Mouse (Mus musculus) NIH3T3 (cell line): Measurements from ENCODE around the gene 4833439L19Rik.
A peak's percentile ranks its signal among the peaks of the same experiment; 100 is the strongest.

Experiments
- DNase-seq: peaks from one replicate; pipeline ENCODE4 v3.0.0-alpha.2; 2012; ENCODE audit warnings: low read depth

Gene 4833439L19Rik

DNA sequence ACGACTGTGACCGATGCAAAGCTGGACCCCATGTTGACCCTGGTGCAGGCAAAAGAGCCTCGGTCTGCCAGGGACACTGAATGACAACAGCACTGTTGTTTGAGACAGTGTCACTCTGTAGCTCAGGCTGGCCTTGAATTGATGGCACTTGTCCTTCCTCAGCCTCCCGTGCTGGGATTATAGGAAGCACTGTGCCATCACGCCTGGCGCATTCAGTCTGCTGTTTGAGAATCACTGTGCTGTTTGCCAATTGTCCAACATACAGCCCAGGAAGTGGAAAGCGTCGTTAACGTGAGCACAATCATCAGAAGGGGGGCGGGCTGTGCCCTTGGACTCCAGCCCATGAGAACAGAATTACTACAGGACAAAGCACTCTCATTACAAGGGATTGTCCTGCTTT, 16.9 kb upstream of the 4833439L19Rik start:
- no peak for DNase-seq

DNA sequence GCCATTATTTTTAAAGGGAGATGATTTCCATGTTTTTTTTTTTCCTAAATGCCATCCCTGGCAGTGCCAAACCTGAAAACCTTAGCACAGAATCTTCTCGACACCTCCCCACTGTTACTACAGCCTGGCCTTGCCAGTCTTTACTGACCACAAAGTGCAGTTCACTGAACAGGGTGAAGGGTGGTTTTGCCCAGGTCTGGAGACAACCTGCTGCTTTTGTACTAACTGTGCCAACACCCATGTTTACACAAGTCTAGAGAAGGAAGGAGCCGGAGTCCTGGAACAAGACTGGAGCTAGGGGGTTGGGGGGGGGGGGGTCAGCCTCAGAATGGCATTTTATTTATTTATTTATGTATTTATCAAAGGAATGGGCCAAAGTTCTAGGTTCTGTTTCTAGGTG, 16.1 kb upstream of the 4833439L19Rik start:
- no peak for DNase-seq

DNA sequence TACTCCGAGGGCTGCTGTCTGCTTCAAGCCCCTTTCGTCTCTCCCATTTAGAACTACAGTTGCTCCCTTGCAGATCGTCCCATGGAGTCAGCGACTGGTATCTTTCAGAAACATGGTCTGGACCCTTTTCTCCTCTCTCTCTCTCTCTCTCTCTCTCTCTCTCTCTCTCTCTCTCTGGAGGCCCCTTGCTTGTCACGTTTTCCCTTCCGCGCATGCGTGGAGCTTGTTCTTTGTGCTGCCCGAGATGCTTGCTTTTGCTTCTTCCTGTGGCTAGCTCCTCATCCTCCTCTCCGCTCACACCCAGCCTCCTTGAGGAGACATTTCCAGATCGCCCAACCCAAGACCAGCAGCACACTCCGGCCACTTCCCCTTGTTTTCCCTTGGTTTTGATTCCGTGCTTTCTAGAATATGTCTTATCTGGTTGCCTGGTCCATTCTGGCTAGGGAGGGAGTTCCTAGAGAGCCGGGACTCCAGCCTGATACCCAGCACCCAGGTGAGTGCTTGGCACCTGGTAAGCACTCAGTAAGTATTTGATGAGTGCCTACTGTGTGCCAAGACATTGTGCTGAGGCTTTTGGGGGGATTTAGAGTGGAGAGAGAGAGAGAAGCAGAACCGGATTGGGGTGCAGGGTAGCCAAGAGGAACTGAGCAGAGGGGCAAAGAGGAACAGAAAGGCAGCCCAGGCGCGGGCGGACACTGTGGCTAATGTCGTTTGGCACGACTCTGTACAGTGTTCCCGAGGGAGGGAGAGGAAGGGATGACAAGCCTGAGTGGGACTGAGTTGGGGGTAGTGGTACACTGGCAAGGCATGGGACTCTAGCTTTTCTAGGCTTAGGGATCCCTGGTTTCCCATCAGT, 12.6 kb upstream of the 4833439L19Rik start:
- no peak for DNase-seq

DNA sequence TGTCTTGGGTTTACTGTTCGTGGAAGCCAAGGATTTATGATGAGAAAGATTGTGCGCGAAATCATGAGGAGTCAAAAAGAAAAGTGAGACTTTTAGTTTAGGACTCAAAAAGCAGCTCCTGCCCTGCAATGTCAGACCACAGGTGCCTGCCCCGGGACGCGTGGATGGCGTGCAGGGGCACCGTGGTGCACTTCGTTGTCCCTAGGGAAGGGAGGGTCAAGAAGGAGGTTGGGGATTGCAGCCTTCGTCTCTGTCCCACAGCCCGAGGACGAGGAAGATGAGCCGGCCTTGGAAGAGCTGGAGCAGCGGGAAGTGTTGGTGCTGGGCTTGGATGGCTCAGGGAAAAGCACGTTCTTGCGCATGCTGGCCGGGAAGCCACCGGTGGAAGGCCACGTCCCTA, 10.3 kb upstream of the 4833439L19Rik start:
- no peak for DNase-seq

DNA sequence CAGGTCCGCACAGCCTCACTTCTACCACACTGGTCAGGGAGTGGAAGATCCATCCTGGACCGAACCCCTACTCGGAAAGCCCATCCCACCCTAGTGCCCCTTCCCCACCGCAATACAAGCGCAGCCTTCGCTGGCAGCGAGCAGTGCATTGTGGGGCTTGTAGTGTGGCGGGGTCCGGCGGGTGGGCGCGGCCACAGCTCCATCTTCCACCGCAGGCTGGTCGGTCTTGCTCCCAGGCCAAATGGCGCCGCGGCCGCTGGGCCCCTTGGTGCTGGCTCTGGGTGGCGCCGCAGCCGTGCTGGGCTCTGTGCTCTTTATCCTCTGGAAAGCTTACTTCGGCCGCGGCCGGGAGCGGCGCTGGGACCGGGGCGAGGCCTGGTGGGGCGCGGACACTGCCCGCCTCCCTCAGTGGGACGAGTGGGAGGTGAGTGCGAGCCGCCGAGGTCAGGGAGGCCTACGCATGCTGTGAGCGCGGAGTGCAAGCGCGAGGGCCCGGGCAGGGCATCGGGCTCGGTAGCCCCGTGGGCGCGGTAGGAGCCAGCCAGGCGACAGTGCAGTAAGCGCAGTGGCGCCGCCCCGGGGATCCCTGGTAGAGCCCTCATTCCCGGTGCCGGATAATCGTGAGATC, 9.7 kb upstream of the 4833439L19Rik start, which contains the start of gene Arl10:
Arl10 (plus strand) TSS at position 162 of the 628 bp plus-strand sequence.
- DNase-seq: peak; percentile 79

DNA sequence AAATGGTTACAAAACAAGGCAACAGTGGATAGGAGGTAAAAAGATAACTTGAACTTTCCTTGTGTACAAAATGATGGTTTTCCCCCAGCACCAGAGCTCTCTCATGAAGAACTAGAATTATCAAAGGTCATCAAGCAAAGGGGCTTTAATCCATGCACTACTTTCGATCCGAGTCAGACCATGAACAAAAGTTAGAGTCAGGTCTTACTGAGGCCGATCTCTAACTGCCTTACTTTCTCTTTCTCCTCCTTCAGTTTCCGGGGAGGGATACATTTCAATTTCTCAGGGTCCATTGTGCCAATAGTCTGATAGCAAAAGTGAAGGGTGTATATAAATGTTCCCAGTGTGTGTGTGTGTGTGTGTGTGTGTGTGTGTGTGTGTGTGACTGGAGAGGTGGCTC, 7.4 kb upstream of the 4833439L19Rik start:
- no peak for DNase-seq

DNA sequence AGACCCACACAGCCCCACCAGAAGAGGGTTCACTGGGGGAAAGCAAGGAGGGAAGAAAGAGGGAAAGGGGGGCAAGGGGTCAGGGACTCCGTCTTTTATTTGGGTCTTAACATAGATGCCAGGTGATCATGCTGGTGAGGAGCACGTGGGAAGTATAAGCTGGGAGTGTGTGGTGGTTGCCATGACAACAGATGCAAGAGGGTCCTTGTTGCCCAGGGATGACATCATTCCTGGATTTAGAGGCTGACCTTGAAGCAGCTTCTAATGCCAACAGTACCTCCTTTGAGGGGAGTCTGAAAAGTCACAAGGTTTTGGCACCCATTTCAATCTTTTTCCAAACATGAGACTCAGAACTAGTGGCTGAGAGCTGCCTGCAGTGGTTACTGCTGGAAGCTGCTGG, 6.4 kb upstream of the 4833439L19Rik start:
- peak; percentile 17 for DNase-seq

DNA sequence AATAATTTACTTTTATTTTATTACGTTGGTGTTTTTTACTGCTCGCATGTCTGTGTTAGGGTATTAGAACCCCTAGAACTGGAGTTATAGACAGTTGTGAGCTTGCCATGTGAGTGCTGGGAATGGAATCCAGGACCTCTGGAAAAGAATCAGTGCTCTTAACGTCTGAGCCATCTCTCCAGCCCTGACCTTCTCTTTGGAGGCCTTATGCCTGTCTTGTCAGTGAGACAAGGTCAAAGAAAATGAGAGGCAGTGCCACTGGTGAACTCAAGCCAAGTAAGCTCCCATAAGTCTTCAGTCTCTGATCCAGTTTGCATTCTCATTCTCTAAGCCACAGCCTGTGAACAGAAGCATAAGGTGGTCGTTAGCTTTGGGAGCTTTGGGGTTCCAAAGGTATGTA, 5.5 kb upstream of the 4833439L19Rik start:
- no peak for DNase-seq

DNA sequence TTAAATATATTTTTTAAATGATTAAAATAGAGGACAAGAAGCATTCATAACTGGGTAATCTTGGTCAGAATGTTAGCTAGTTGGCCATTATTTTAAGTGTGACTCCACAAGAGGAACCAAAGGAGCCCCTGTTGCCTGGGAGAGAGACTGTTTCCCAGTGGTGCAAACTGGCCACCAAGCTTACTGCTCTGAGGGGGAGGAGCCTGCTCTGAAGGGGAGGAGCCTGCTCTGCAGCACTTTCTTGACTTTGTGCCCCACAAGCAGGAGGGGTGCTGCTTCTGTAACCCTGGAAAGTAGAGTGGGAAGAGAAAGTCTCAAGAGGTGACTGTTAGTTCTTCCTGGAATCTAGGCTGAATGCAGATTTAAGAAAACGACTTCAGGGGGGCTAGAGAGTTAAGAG, 4.0 kb upstream of the 4833439L19Rik start:
- DNase-seq: no peak

DNA sequence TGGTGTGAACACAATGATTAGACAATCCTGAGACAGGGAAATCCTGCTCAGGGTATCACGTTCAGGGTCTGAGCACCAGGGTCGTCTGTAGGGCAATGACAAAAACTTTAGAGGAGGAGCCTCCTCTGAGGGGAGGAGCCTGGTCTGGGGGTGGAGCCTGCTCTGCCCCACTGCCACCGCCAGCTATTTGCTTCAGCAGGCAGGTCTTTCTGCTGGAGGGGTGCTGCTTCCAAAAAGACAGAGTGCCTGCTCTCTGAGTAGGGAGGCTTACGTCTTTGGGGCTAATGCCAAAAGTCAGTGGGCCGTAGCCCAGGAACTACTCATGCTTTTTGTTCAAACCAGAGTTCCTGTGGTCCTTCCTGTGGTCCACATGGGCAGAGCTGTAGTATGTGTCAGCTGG, 3.1 kb upstream of the 4833439L19Rik start:
- DNase-seq: no peak

DNA sequence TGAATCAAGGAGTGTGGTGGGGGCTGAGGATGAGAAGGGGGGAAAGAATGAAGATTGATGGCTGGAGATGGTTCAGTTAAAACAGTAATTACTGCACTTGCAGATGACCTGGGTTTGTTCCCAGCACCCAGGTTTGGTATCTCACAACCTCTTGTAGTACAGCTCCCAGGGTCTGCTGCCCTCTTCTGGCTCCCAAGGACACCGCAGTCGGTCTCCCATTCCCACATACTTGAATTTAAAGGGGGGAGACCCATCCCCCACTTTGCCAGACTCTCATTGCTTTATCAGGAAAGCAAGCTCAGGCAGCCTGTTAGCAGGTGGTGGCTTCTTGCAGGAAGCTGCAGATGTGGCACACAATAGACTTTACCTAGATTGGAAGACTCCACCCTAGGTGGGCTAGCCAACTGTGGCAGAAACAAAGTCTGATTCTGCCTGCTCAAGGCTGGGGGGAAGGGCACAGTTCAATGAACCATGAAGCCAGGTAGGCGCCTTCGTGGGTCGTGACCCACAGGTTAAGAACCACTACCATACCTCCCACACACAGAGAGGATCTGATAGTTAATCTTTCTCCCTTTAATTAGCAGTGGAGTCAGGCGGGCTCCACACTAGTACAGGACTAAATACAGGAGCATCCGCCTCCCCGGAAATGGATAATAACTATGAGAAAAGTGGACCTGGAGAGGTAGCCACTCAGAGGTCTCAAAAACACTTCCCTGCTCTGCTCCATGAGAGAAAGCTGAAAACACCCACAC, 535 bp upstream of the 4833439L19Rik start:
- peak; percentile 73 for DNase-seq

DNA sequence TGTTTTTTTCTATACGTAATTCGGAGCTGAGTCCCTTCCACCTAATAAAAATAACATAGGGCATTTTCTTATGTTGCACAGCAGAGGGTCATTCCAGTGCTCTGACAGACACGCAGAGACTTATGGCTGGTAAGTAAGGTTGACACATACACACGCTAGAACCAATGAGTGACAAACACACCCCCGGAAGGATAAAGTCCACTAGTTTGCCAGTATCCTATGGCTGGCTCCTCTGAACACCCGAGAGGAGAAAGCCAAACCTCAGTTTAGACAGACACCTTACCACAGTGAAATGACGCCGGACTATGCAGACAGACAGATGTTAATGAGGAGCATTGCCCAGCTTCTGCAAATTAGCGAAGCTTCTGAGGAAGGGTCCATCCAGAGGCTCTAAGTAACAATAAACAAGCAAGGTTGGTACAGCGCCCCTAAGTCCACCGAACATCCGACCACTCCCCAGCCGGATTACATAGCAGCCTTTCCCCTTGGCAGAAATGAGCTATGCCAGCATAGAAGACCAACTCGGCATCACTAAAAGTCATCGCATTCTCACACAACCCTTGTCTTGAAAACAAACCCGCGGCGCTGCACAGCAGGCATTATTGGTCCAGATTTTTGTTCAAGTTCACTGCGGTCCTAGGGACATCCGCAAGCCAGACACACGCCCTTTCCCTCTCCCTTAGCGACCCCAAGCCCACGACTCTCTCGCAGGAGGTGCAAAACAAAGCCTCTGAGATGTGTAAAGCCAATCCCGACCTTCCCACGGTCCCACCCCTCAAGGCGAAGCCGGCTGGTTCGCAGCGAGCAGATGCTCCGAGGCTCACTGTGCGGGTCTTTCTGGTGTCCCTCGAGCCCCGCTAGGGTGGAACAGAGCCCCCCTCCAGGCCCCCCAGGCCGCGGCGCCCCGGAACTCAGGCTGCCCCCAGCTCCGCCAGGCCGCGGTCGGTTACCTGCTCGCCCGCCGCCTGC, 719 bp downstream of the 4833439L19Rik start:
- DNase-seq: peak; percentile 12

DNA sequence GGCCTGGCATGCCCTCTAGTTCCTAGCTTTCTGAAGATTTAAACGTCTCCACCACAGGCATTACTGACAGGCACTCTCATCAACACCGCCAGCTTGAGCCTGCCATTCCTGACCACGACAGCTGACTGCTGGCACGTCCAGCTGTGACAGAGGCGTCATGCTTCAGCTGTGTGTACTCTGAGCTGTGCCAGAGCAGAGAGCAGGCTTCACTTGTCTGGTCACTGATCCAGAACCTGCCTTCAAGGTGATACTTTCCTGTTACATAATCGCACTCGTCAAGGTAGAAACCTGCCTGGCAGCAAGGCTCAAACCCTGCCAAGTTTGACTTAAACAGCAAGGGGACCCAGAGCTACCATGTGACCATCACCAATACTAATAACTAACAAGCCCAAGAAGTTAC, 2.7 kb downstream of the 4833439L19Rik start:
- no peak for DNase-seq

DNA sequence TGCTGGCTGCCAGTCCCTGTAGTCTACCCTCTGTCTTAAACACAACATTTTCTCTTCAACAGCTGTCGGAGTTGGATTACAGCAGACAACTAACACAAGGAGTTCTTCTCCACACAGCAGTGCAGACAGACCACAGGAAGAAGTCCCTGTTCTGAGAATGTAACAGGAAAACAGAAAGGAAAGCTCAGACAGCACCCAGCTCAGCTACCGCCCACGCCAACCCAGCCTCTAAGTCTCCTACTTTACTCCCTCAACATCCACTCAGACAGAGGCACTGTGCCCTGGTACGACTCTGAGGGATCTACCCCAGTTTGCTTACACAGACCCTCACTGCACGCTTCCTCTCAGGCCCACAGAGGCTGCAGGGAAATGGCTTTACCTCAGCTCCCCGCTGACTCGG, 4.6 kb downstream of the 4833439L19Rik start:
- no peak for DNase-seq

DNA sequence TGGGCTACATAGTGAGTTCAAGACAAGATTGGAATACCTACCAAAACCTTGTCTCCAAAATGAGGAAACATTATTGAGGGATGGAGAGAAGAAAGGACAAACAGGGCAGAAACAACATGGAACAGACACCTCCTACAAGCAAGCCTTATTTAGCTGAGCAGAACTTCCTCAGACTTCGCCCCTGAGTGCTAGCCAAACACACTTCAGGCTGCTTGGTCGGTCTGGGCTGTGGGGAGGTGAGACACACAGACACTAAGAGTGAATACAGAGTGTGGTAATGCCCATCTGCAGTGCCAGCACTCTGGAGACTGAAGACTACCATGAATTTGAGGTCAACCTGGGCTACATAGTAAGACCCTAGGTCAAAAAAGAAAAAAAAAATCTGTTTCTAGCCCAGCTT, 5.6 kb downstream of the 4833439L19Rik start:
- no peak for DNase-seq

DNA sequence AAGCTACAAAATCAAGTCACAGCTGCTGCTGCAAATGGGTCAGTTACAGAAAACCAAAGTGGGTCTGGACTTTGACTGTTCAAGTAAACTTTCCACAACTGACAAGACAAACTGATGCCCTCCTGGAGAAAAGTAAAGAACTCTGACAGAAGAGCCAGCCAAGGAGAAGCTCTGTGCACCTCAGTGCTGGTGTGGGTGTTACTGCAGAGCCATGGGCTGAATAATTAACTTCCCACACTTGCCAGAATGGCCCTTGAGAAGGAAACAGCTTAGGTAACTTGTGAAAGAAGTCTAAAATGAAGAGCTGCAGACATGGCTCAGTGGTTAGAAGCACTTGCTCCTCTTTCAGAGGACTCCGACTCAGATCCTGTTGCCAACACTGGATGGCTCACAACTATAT, 7.6 kb downstream of the 4833439L19Rik start:
- no peak for DNase-seq

DNA sequence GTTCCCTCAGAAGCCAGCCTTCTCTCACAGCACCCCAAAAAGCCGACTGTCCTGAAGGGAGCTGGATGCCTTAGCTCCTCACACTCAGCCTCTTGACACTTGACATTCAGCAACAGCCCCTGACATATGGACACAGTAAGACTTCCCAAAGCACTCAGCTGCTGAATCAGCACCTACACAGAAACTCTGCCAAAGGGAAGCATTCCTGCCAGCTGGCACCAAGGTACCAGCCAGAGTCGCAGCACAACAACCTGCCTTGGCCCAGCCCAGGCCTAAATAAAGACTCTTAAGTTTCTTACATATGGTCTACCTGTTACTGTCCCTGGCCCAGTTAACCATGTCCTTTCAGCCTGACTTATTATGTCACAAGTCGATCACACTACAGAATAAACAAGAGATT, 8.4 kb downstream of the 4833439L19Rik start:
- no peak for DNase-seq

DNA sequence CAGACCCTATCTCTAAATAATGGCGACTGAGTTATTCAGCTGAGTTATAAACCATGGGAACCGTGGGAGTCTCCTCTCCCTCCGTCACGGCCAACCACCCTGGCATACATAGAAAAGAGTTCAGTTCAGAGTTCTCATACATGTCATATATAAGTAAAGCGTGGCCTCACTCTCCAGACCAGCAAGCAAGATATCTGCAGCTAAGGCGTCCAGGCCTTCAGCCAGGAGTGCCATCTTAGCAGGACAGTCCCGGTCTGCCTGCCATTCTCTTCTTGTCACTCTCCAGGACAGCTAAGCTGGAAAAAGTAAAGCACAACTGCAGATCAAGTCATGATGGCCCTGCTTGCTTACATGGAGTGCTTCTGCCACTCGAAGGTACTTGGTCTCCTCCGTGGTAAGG, 9.1 kb downstream of the 4833439L19Rik start:
- DNase-seq: no peak

DNA sequence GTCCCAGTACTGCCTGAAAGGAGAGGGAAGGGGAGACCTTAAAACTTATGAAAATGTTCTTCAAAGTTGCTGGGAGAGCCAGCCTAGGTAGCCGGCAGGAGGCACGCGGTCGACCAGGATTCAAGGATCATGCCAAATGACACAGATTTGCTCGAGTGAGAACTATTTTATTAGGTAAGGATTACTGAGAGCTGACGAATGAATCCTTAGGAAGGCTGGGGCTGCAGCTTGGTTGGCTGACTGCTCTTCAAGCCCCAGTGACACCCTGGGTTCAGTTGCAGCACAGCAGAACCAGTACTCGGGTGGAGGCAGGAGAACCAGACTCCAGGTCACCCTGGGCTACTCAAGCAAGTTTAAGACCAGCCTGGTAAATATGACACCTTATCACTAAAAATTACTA, 17.2 kb downstream of the 4833439L19Rik start:
- no peak for DNase-seq

DNA sequence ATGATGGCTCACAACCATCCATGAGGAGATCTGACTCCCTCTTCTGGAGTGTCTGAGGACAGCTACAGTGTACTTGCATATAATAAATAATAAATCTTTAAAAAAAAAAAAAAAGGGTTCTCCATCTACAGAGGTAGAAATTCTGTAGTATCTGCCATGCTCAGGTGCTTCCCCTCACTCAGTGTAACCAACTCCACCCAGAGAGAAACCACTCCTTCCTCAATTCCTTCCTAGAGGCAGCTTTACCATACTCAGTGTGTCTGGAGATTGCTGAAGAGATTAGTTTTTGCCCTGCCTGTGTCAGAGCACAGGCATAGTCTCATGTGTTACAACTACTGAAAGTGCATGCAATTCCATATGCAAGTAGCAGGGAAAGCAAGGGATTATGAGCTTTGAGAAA, 33.1 kb downstream of the 4833439L19Rik start:
- DNase-seq: no peak

DNA sequence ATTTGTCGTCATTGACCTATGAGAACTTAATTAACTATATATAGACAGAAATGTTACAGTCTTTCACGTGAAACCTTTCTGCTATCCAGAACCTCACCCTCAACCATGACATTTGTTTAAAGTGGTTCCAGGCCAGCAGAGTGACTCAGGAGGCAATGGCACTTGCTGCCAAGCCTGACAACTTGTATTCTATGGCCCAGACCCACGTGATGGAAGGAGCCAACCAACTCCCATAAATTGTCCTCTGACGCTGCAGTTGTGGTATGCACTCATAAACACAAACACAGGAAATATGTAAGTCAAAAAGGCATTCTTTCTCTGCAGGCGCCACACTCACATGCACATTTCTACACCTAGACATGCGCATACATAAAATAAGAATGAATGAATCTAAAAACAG, 38.1 kb downstream of the 4833439L19Rik start:
- peak; percentile 70 for DNase-seq

DNA sequence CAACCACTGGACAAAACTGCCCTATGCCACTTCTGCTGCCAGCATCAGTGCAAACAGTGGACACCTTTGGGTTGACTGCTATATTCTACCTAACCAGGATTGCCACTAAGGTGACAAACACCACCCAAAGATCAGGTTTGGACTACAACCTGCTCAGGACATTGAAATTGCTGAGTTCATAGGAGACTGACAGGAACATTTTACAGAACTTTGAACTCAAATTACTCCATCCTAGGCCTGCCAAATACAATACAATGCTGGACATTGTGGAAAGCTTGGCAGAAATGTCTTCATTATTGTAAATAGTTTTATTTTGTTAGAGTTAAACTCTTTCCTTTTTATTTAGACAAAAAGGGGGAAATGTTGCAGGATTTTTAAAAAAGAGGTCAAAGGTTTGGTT, 44.1 kb downstream of the 4833439L19Rik start:
- no peak for DNase-seq
